Mouse (Mus musculus): ENCODE results near the gene Terf2ip.

Gene Terf2ip

GRCm38 (mm10) chr8:112010997-112011815, at the start of gene Terf2ip, which contains the start of gene Kars:
Terf2ip (plus strand) TSS chr8:112011398.
Kars (minus strand) TSS chr8:112011323.
- peak; percentile 80 for DNase-seq (ENCODE audit: low spot score)

GRCm38 (mm10) chr8:111962589-111962988, 48.6 kb upstream of the Terf2ip start:
- DNase-seq (ENCODE audit: low spot score), result no peak

- no peak for DNase-seq (ENCODE audit: low spot score)
Observed at GRCm38 (mm10) chr8:111963091-111963490, 48.1 kb upstream of the Terf2ip start.

GRCm38 (mm10) chr8:111963546-111963945, 47.7 kb upstream of the Terf2ip start:
- DNase-seq (ENCODE audit: low spot score), result no peak

GRCm38 (mm10) chr8:111964351-111964750, 46.8 kb upstream of the Terf2ip start:
- DNase-seq (ENCODE audit: low spot score), result no peak

GRCm38 (mm10) chr8:111964849-111965561, 46.2 kb upstream of the Terf2ip start:
- no peak for DNase-seq (ENCODE audit: low spot score)

- DNase-seq (ENCODE audit: low spot score), result no peak
Observed at GRCm38 (mm10) chr8:111967246-111967870, 43.8 kb upstream of the Terf2ip start.

GRCm38 (mm10) chr8:111968541-111968940, 42.7 kb upstream of the Terf2ip start:
- no peak for DNase-seq (ENCODE audit: low spot score)

- DNase-seq (ENCODE audit: low spot score), result no peak
Observed at GRCm38 (mm10) chr8:111968991-111969390, 42.2 kb upstream of the Terf2ip start.

- DNase-seq (ENCODE audit: low spot score), result no peak
Observed at GRCm38 (mm10) chr8:111974138-111974537, 37.1 kb upstream of the Terf2ip start.

GRCm38 (mm10) chr8:111975706-111976105, 35.5 kb upstream of the Terf2ip start:
- no peak for DNase-seq (ENCODE audit: low spot score)

GRCm38 (mm10) chr8:111976326-111976725, 34.9 kb upstream of the Terf2ip start:
- DNase-seq (ENCODE audit: low spot score), result no peak

- DNase-seq (ENCODE audit: low spot score), result no peak
Observed at GRCm38 (mm10) chr8:111978147-111978546, 33.1 kb upstream of the Terf2ip start.

- no peak for DNase-seq (ENCODE audit: low spot score)
Observed at GRCm38 (mm10) chr8:111982116-111982515, 29.1 kb upstream of the Terf2ip start.

GRCm38 (mm10) chr8:111984511-111984910, 26.7 kb upstream of the Terf2ip start:
- no peak for DNase-seq (ENCODE audit: low spot score)

- DNase-seq (ENCODE audit: low spot score), result no peak
Observed at GRCm38 (mm10) chr8:111989911-111990310, 21.3 kb upstream of the Terf2ip start.

GRCm38 (mm10) chr8:111991278-111991677, 19.9 kb upstream of the Terf2ip start:
- no peak for DNase-seq (ENCODE audit: low spot score)

- peak; percentile 77 for DNase-seq (ENCODE audit: low spot score)
Observed at GRCm38 (mm10) chr8:111992013-111992702, 19.0 kb upstream of the Terf2ip start, which contains the start of gene Adat1. Adat1 (minus strand) TSS chr8:111992302.

- no peak for DNase-seq (ENCODE audit: low spot score)
Observed at GRCm38 (mm10) chr8:111992703-111993039, 18.5 kb upstream of the Terf2ip start.

GRCm38 (mm10) chr8:112004754-112005153, 6.4 kb upstream of the Terf2ip start:
- DNase-seq (ENCODE audit: low spot score), result no peak

- no peak for DNase-seq (ENCODE audit: low spot score)
Observed at GRCm38 (mm10) chr8:112005601-112006000, 5.6 kb upstream of the Terf2ip start.

- no peak for DNase-seq (ENCODE audit: low spot score)
Observed at GRCm38 (mm10) chr8:112007669-112008068, 3.5 kb upstream of the Terf2ip start.

All from left cerebral cortex, adult 11 months (tissue).